Mouse (Mus musculus) CH12.LX (cell line): ENCODE results near the gene Csad. TPM values are rescaled to one million over a fixed set of nuclear protein-coding genes. Genes with fewer than 3 reads are reported as not detected.

ENCODE experiments used
- DNase-seq: peaks from one replicate; pipeline ENCODE4 v3.0.0-alpha.2; 2013; ENCODE audit errors: extremely low read depth
- H3K27ac ChIP-seq: 2 replicates; pipeline ENCODE4 v1.5.1; 2012; ENCODE audit warnings: low read depth, mild to moderate bottlenecking, control low read depth, moderate library complexity; ENCODE audit not compliant: insufficient read depth
- H3K27me3 ChIP-seq: replicated peaks from 2 replicates; pipeline ENCODE3; 2012; ENCODE audit warnings: inconsistent platforms
- H3K36me3 ChIP-seq, 2 experiments: replicated peaks in 1 of 2; 2 replicates each; pipeline versions ENCODE3 to v1.6.1; 2012; ENCODE audit warnings: inconsistent platforms in 1 of 2, low read length in 1 of 2, mild to moderate bottlenecking in 1 of 2, mixed read lengths in 1 of 2, moderate library complexity in 1 of 2; ENCODE audit not compliant: control insufficient read depth in 1 of 2, insufficient read depth in 1 of 2
- H3K4me1 ChIP-seq, 2 experiments: 2 replicates each; pipeline ENCODE4 v1.6.1; 2012; ENCODE audit warnings: inconsistent platforms in 1 of 2, moderate library complexity in 1 of 2; ENCODE audit not compliant: insufficient read depth in 2 of 2, control insufficient read depth in 1 of 2
- H3K4me2 ChIP-seq: 2 replicates; pipeline ENCODE4 v1.6.1; 2012; ENCODE audit warnings: low read depth, mild to moderate bottlenecking, control low read depth; ENCODE audit not compliant: poor library complexity, insufficient read depth, severe bottlenecking
- H3K4me3 ChIP-seq, 3 experiments: fragments of 150-350 bp in 1 of 3; sonication (generic) in 1 of 3; replicated peaks in 1 of 3; 2 replicates each; pipeline versions ENCODE3 to v1.5.1; 2011 to 2012; ENCODE audit warnings: low read depth in 2 of 3, low read length in 2 of 3, mild to moderate bottlenecking in 2 of 3, moderate library complexity in 2 of 3, control low read depth in 1 of 3, improper control_type of control experiment in 1 of 3, inconsistent platforms in 1 of 3, mixed read lengths in 1 of 3; ENCODE audit not compliant: poor library complexity in 1 of 3
- H3K79me2 ChIP-seq: replicated peaks from 2 replicates; pipeline ENCODE4 v1.6.1; 2012; ENCODE audit warnings: mild to moderate bottlenecking, moderate library complexity; ENCODE audit not compliant: control insufficient read depth, poor library complexity, insufficient read depth, severe bottlenecking; ENCODE audit errors: extremely low read depth
- H3K9ac ChIP-seq: 2 replicates; pipeline ENCODE4 v1.6.1; 2012; ENCODE audit warnings: low read depth, mild to moderate bottlenecking, control low read depth, moderate library complexity; ENCODE audit not compliant: insufficient read depth
- H3K9me3 ChIP-seq: replicated peaks from 2 replicates; pipeline ENCODE3; 2012; ENCODE audit warnings: low read length, inconsistent platforms, mixed read lengths
- CHD2 ChIP-seq: IDR thresholded peaks from 2 replicates; pipeline ENCODE4 v1.6.1; 2011; ENCODE audit warnings: low read length, improper control_type of control experiment
- CTCF ChIP-seq, 2 experiments: IDR thresholded peaks in 1 of 2; conservative IDR thresholded peaks in 1 of 2; 2 replicates each; pipeline ENCODE4 v1.5.1; 2011 to 2012; ENCODE audit warnings: low read depth in 2 of 2, low read length in 2 of 2, improper control_type of control experiment in 1 of 2, inconsistent platforms in 1 of 2, mild to moderate bottlenecking in 1 of 2, moderate library complexity in 1 of 2
- E2F4 ChIP-seq: IDR thresholded peaks from 2 replicates; pipeline ENCODE4 v1.6.1; 2011; ENCODE audit warnings: low read depth, low read length, improper control_type of control experiment; ENCODE audit not compliant: insufficient replicate concordance
- ELF1 ChIP-seq: IDR thresholded peaks from 2 replicates; pipeline ENCODE4 v1.6.1; 2014; ENCODE audit warnings: low read depth, mild to moderate bottlenecking, inconsistent platforms, low read length, improper control_type of control experiment
- EP300 ChIP-seq: IDR thresholded peaks from 2 replicates; pipeline ENCODE4 v1.6.1; 2011; ENCODE audit warnings: low read length, improper control_type of control experiment
- ETS1 ChIP-seq: conservative IDR thresholded peaks from 2 replicates; pipeline ENCODE4 v1.6.1; 2012; ENCODE audit warnings: low read depth, mild to moderate bottlenecking, inconsistent platforms, low read length, improper control_type of control experiment, moderate library complexity
- GABPA ChIP-seq: IDR thresholded peaks from 2 replicates; pipeline ENCODE4 v1.6.1; 2012; ENCODE audit warnings: low read depth, low read length, improper control_type of control experiment, inconsistent platforms; ENCODE audit not compliant: insufficient replicate concordance
- HCFC1 ChIP-seq: IDR thresholded peaks from 2 replicates; pipeline ENCODE4 v1.6.1; 2012; ENCODE audit warnings: low read depth, mild to moderate bottlenecking, inconsistent platforms, low read length, improper control_type of control experiment
- IRF4 ChIP-seq: IDR thresholded peaks from 2 replicates; pipeline ENCODE4 v1.6.1; 2014; ENCODE audit warnings: low read depth, mild to moderate bottlenecking, inconsistent platforms, low read length, improper control_type of control experiment
- JUN ChIP-seq: IDR thresholded peaks from 2 replicates; pipeline ENCODE4 v1.6.1; 2011; ENCODE audit warnings: low read depth, mild to moderate bottlenecking, low read length, improper control_type of control experiment, moderate library complexity; ENCODE audit not compliant: insufficient read depth
- KAT2A ChIP-seq: IDR thresholded peaks from 2 replicates; pipeline ENCODE4 v1.6.1; 2012; ENCODE audit warnings: low read length, improper control_type of control experiment, inconsistent platforms; ENCODE audit not compliant: insufficient replicate concordance
- MAX ChIP-seq: IDR thresholded peaks from 2 replicates; pipeline ENCODE4 v1.6.1; 2011; ENCODE audit warnings: low read length, improper control_type of control experiment
- MAZ ChIP-seq: IDR thresholded peaks from 2 replicates; pipeline ENCODE4 v1.6.1; 2012; ENCODE audit warnings: low read depth, mild to moderate bottlenecking, inconsistent platforms, low read length, improper control_type of control experiment, moderate library complexity
- MXI1 ChIP-seq: IDR thresholded peaks from 2 replicates; pipeline ENCODE4 v1.6.1; 2011; ENCODE audit warnings: mild to moderate bottlenecking, low read depth, low read length, improper control_type of control experiment
- NELFE ChIP-seq: IDR thresholded peaks from 2 replicates; pipeline ENCODE4 v1.6.1; 2011; ENCODE audit warnings: low read depth, low read length, improper control_type of control experiment
- NRF1 ChIP-seq: IDR thresholded peaks from 2 replicates; pipeline ENCODE4 v1.6.1; 2014; ENCODE audit warnings: low read depth, mild to moderate bottlenecking, inconsistent platforms, low read length, improper control_type of control experiment, moderate library complexity
- PAX5 ChIP-seq: IDR thresholded peaks from 2 replicates; pipeline ENCODE4 v1.6.1; 2012; ENCODE audit warnings: low read length, inconsistent platforms, mixed read lengths
- POLR2A ChIP-seq: IDR thresholded peaks from 2 replicates; pipeline ENCODE4 v1.6.1; 2011; ENCODE audit warnings: low read depth, mild to moderate bottlenecking, improper control_type of control experiment, low read length
- RAD21 ChIP-seq: IDR thresholded peaks from 2 replicates; pipeline ENCODE4 v1.6.1; 2011; ENCODE audit warnings: low read depth, mild to moderate bottlenecking, low read length, improper control_type of control experiment, moderate library complexity
- RCOR1 ChIP-seq: conservative IDR thresholded peaks from 2 replicates; pipeline ENCODE4 v1.6.1; 2012; ENCODE audit warnings: low read depth, mild to moderate bottlenecking, inconsistent platforms, low read length, improper control_type of control experiment
- SIN3A ChIP-seq: IDR thresholded peaks from 2 replicates; pipeline ENCODE4 v1.6.1; 2012; ENCODE audit warnings: low read length, improper control_type of control experiment, inconsistent platforms
- SMC3 ChIP-seq: IDR thresholded peaks from 2 replicates; pipeline ENCODE4 v1.6.1; 2011; ENCODE audit warnings: low read depth, low read length, improper control_type of control experiment
- TBP ChIP-seq: conservative IDR thresholded peaks from 2 replicates; pipeline ENCODE4 v1.6.1; 2011; ENCODE audit warnings: low read depth, low read length, improper control_type of control experiment
- TCF12 ChIP-seq: IDR thresholded peaks from 2 replicates; pipeline ENCODE4 v1.6.1; 2014; ENCODE audit warnings: low read depth, mild to moderate bottlenecking, inconsistent platforms, low read length, improper control_type of control experiment
- USF2 ChIP-seq: conservative IDR thresholded peaks from 2 replicates; pipeline ENCODE4 v1.6.1; 2011; ENCODE audit warnings: low read depth, low read length, improper control_type of control experiment
- dilution Hi-C: fragments of 300-500 bp; cut with MboI; formaldehyde crosslinking; loops from 2 replicates; pipeline ENCODE4 v1.14.3; 2020; ENCODE audit warnings: low sequenced_read_pairs; ENCODE audit not compliant: extremely low pct_unique_long_range_greater_than_20kb, extremely low pct_ligation_motif_present
- in situ Hi-C: fragments of 300-500 bp; cut with MboI; formaldehyde crosslinking; loops from 3 replicates; pipeline ENCODE4 v1.14.3; 2019; ENCODE audit warnings: low sequenced_read_pairs, low pct_ligation_motif_present, low pct_unique_long_range_greater_than_20kb, mixed read lengths
- polyA plus RNA-seq: library from polyadenylated mRNA; unstranded; fragments of >175 nt; gene quantifications from 2 replicates; pipeline ENCODE4 v1.2.1, GENCODE M21; 2012; ENCODE audit warnings: low read depth; ENCODE audit not compliant: insufficient read length
- total RNA-seq, 2 experiments: library from RNA; depleted of rRNA; stranded (reverse); fragments of 300-350 nt in 1 of 2; fragments of >200 nt in 1 of 2; gene quantifications; 2 replicates each; pipeline ENCODE4 v1.2.3; 2012 to 2014

Gene Csad
- total and polyA plus RNA-seq, 3 experiments, result 3.7 to 4.7 (median 3.8) TPM

DNA sequence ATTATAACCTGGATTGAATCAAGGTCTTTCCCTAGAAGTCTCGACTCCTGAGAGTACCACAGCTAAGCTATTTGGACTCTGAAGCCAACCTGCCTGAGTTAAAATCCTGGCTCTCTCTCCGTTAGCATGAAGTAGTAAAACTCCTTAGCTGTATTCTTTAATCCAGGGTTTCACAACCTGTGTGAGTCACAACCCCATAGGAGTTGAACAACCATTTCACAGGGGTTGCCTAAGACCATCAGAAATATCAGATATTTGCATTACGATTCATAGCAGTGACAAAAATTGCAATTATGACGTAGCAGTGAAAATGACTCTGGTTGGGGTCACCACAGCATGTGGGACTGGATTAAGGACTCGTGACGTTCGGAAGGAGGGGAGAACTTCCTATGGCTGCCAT, 28.2 kb upstream of the Csad start:
- H3K27ac ChIP-seq, result no peak overlapping the region
- dilution Hi-C loops, result no loop called here
- H3K27me3 ChIP-seq, result no peaks in the 10 kb centered on the region
- H3K4me2 ChIP-seq, result no peak overlapping the region
- no peak for TF ChIP-seq PAX5
- TF ChIP-seq MAX, result no peak
- no peak for TF ChIP-seq RAD21
- no peak for TF ChIP-seq SIN3A
- no peak for TF ChIP-seq NELFE
- TF ChIP-seq IRF4, result no peak
- TF ChIP-seq GABPA, result no peak
- no peak for TF ChIP-seq JUN
- no peak for TF ChIP-seq USF2
- no peak for TF ChIP-seq CHD2
- TF ChIP-seq TBP, result no peak
- TF ChIP-seq RCOR1, result no peak
- TF ChIP-seq E2F4, result no peak
- TF ChIP-seq NRF1, result no peak
- TF ChIP-seq HCFC1, result no peak
- TF ChIP-seq MXI1, result no peak
- TF ChIP-seq POLR2A, result no peak
- TF ChIP-seq TCF12, result no peak
- TF ChIP-seq ETS1, result no peak
- no peak for TF ChIP-seq ELF1
- no peaks in the 10 kb centered on the region for H3K36me3 ChIP-seq
- no peak overlapping the region for H3K4me3 ChIP-seq
- in situ Hi-C loops, result no loop called here
- no peaks in the 10 kb centered on the region for H3K9me3 ChIP-seq
- DNase-seq, result no peak
- peaks cover 36 to 60% of the 10 kb centered on the region in 2 experiments for H3K4me1 ChIP-seq
- H3K9ac ChIP-seq, result no peak overlapping the region
- H3K79me2 ChIP-seq, result no peaks in the 10 kb centered on the region

GRCm38 (mm10) chr15:102231748-102232147, 27.2 kb upstream of the Csad start, which contains the start of gene Itgb7:
Gene Itgb7 (minus strand): TSS chr15:102231944.
- dilution Hi-C loops (no loop called here), in situ Hi-C loops (no loop called here)
- Histone ChIP-seq H3K4me3 (peak within 1 kb of the TSS in 2 of 3 experiments; percentile 8 to 49), H3K4me2 (peak within 1 kb of the TSS; percentile 52), H3K9ac (no peak within 1 kb of the TSS), H3K36me3 (no peaks in the 10 kb centered on the region), H3K4me1 (peaks cover 36 to 60% of the 10 kb centered on the region in 2 experiments), H3K79me2 (no peaks in the 10 kb centered on the region), H3K27ac (no peak within 1 kb of the TSS), H3K27me3 (peaks cover 2% of the 10 kb centered on the region), H3K9me3 (no peaks in the 10 kb centered on the region)
- TF ChIP-seq KAT2A (no peak), MAZ (peak; percentile 30; the same call in 1 of the 2 replicates), EP300 (peak; percentile 35; the same call in 1 of the 2 replicates), NELFE (peak; percentile 41; the same call in 1 of the 2 replicates), JUN (no peak), ETS1 (no peak), TCF12 (0 out of 2 replicates have a peak, but pooled peaks have one; percentile 17), SMC3 (no peak), HCFC1 (0 out of 2 replicates have a peak, but pooled peaks have one; percentile 9), POLR2A (peak; percentile 43; the same call in 1 of the 2 replicates), IRF4 (peak; percentile 18), CHD2 (0 out of 2 replicates have a peak, but pooled peaks have one; percentile 27), CTCF (conservative IDR thresholded peaks at IDR 0.05 in 1 of 2, IDR thresholded peaks at IDR 0.05 in 1 of 2; ENCODE audit: low read depth in 2 of 2, low read length in 2 of 2) (no peak), SIN3A (0 out of 2 replicates have a peak, but pooled peaks have one; percentile 49)
- DNase-seq, result no peak
